Mouse (Mus musculus) heart, adult 2 months (tissue): ENCODE data around the gene Slc12a6.

Source experiments
- CTCF ChIP-seq: fragments of 200-600 bp; IDR thresholded peaks from 2 replicates; pipeline ENCODE4 v1.8.1; 2022; ENCODE audit warnings: antibody characterized with exemption, mild to moderate bottlenecking, moderate library complexity
- EP300 ChIP-seq: fragments of 200-500 bp; IDR thresholded peaks from 2 replicates; pipeline ENCODE4 v1.6.1; 2011; ENCODE audit warnings: low read depth, low read length, control low read depth; ENCODE audit not compliant: insufficient read depth

DNA sequence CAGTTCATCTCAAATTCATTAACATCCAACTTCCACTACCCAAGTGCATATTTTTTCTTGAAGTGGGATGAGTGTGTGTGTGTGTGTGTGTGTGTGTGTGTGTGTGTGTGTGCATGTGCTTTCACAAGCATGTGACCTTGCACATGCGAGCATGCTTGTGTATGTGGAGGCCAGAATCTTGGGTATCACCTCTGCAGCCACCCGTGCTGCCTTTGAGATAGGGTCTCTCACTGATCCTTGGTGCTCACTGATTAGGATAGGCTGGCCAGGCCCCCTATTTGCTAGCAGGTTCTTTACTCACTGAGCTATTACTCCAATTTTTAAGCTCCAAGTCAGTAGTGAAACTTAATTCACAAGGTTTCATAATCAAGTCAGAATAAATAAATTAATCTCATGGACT is 7.3 kb downstream of the Slc12a6 start:
- TF ChIP-seq CTCF (no peak), EP300 (no peak)
